Mouse (Mus musculus) heart, adult 2 months (tissue): ENCODE results near the gene Gm27029.

Source experiments
- CTCF ChIP-seq: fragments of 200-600 bp; IDR thresholded peaks from 2 replicates; pipeline ENCODE4 v1.8.1; 2022; ENCODE audit warnings: antibody characterized with exemption, mild to moderate bottlenecking, moderate library complexity
- EP300 ChIP-seq: fragments of 200-500 bp; IDR thresholded peaks from 2 replicates; pipeline ENCODE4 v1.6.1; 2011; ENCODE audit warnings: low read depth, low read length, control low read depth; ENCODE audit not compliant: insufficient read depth
- POLR2A ChIP-seq: fragments of 200-500 bp; IDR thresholded peaks from 2 replicates; pipeline ENCODE4 v1.6.1; 2011; ENCODE audit warnings: mild to moderate bottlenecking, low read depth, low read length, control low read depth; ENCODE audit not compliant: insufficient read depth

- TF ChIP-seq POLR2A (no peak), CTCF (no peak), EP300 (no peak)
These were observed 31.0 kb upstream of the Gm27029 start for GRCm38 (mm10) chr11:101455627-101456026.
